Mouse (Mus musculus): Measurements from ENCODE around the gene Gdf10. TPM values are rescaled to one million over a fixed set of nuclear protein-coding genes. Genes with fewer than 3 reads are reported as not detected.

The Gdf10 gene
- polyA plus RNA-seq, 1 experiment from 2014 or later, result 7.1 TPM

- Histone ChIP-seq H3K27ac (no peak overlapping the region), H3K4me2 (no peak overlapping the region), H3K4me3 (no peak overlapping the region), H3K4me1 (replicated peaks) (peaks cover 4% of the 10 kb centered on the region), H3K36me3 (no peaks in the 10 kb centered on the region), H3K9ac (no peak overlapping the region), H3K27me3 (peaks cover 12% of the 10 kb centered on the region; the same call in 1 of the 2 replicates), H3K9me3 (replicated peaks) (no peaks in the 10 kb centered on the region)
- no peak for ATAC-seq (replicated peaks; ENCODE audit: insufficient number of reproducible peaks, insufficient read depth, low FRiP score, low read depth)
- WGBS, result 40% methylated on average over 7 of the region's 7 CpGs
These were observed 54.4 kb downstream of the Gdf10 start for GRCm38 (mm10) chr14:33977748-33978147.

- H3K4me2 ChIP-seq, result peak within 1 kb of the TSS; percentile 71
- ATAC-seq (replicated peaks; ENCODE audit: insufficient number of reproducible peaks, insufficient read depth, low FRiP score, low read depth), result no peak
These were observed 55.2 kb downstream of the Gdf10 start, which contains the start of gene Zfp488 for GRCm38 (mm10) chr14:33978604-33979059. Gene Zfp488 (minus strand): TSS chr14:33978764.

More at GRCm38 (mm10) chr14:33978604-33979059, 55.2 kb downstream of the Gdf10 start, which contains the start of gene Zfp488:
- Histone ChIP-seq H3K4me1 (replicated peaks) (peaks cover 4% of the 10 kb centered on the region), H3K9me3 (replicated peaks) (no peaks in the 10 kb centered on the region), H3K4me3 (peak within 1 kb of the TSS; percentile 37), H3K27me3 (peaks cover 12% of the 10 kb centered on the region; the same call in 1 of the 2 replicates), H3K9ac (no peak within 1 kb of the TSS), H3K27ac (no peak within 1 kb of the TSS), H3K36me3 (no peaks in the 10 kb centered on the region)
- 2% methylated on average over 25 of the region's 25 CpGs for WGBS

Other genes starting within 250 kb of the Gdf10 start
- gene Gdf2, start 17.5 kb downstream of the Gdf10 start, polyA plus RNA-seq (2015; fragmentation: Nextera tagmentation; extraction: Ambion mirVana), result 0.11 and 0.19 TPM in 2 replicates
- gene Rbp3, start 30.4 kb downstream of the Gdf10 start, polyA plus RNA-seq (2015; fragmentation: Nextera tagmentation; extraction: Ambion mirVana), result 0.04 TPM in 1 of 2 replicates, not detected in the other
- 0.03 TPM in 1 of 2 replicates, not detected in the other for gene Zfp488, start 55.2 kb downstream of the Gdf10 start, polyA plus RNA-seq (2015; fragmentation: Nextera tagmentation; extraction: Ambion mirVana)
- not detected in 2 replicates for gene Gm30083, start 91.6 kb downstream of the Gdf10 start, polyA plus RNA-seq (2015; fragmentation: Nextera tagmentation; extraction: Ambion mirVana)
- not detected in 2 replicates for gene Gm5460, start 93.2 kb downstream of the Gdf10 start, polyA plus RNA-seq (2015; fragmentation: Nextera tagmentation; extraction: Ambion mirVana)
- not detected in 2 replicates for gene Antxrl, start 129.1 kb downstream of the Gdf10 start, polyA plus RNA-seq (2015; fragmentation: Nextera tagmentation; extraction: Ambion mirVana)
- 2.0 and 5.3 TPM in 2 replicates for gene Anxa8, start 162.4 kb downstream of the Gdf10 start, polyA plus RNA-seq (2015; fragmentation: Nextera tagmentation; extraction: Ambion mirVana)
- not detected in 2 replicates for gene A630023A22Rik, start 179.2 kb downstream of the Gdf10 start, polyA plus RNA-seq (2015; fragmentation: Nextera tagmentation; extraction: Ambion mirVana)
- 0.13 and 0.15 TPM in 2 replicates for gene Npy4r, start 228.9 kb downstream of the Gdf10 start, polyA plus RNA-seq (2015; fragmentation: Nextera tagmentation; extraction: Ambion mirVana)